Mouse (Mus musculus) kidney, adult 10 weeks (tissue): ENCODE data around the gene Zzz3. TPM values are rescaled to one million over a fixed set of nuclear protein-coding genes. Genes with fewer than 3 reads are reported as not detected.

ENCODE experiments used
- polyA plus RNA-seq: library from polyadenylated mRNA; stranded (reverse); fragments of 350-450 nt; fragmentation: Illumina TruSeq; extraction: RNeasy Lipid Tissue Mini Kit (QIAGEN cat#74804); gene quantifications from one replicate; pipeline ENCODE4 v1.2.3, GENCODE M21; 2014; ENCODE audit warnings: low read depth, low replicate concordance

Zzz3 gene
- 53.5 TPM for polyA plus RNA-seq

DNA sequence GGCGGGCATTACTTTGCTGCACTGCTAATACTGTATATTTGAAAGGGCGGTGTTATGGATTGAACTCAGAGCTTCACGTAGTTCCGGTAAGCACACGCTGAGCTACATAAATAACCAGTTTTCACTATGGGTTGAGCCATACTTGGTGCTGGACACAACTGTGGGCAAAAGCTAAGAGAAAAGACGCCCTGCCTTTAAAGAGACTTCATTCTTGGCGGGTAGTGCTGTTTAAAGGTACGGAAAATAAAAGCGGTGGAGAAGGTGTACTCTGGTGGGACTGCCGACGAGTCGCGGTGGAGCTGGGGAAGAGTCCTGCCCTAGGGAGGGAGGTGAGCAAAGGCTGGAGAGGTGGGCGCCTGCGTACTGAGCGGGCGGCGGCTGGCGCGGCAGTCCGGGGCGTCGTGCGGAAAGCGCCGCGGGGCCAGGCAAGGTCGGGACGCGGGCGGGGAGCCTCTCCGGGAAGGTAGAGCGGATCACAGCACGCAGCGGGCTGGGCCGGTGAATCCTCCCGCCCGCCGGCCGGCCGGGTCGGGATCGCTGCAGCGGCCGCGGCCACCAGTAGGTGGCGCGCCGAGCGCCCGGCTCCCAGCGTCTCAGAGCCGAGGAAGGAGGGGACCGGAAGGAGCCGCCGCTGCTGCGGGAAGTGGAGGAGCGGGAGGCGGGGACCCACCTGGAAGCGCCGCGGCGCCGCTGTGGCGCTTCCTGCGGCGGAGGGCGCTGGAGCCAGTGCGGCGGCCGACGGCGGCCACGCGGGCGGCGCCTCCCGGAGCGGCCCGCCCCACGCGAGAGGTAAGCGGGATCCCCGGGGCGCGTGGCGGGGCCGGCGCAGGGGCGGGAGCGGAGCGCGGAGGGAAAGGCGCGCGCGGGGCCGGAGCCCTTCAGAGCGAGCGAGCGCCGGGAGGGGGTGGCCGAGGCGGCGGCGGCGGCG is at the start of gene Zzz3:
Gene Zzz3 (plus strand): TSS at position 124 of the 928 bp plus-strand sequence.

DNA sequence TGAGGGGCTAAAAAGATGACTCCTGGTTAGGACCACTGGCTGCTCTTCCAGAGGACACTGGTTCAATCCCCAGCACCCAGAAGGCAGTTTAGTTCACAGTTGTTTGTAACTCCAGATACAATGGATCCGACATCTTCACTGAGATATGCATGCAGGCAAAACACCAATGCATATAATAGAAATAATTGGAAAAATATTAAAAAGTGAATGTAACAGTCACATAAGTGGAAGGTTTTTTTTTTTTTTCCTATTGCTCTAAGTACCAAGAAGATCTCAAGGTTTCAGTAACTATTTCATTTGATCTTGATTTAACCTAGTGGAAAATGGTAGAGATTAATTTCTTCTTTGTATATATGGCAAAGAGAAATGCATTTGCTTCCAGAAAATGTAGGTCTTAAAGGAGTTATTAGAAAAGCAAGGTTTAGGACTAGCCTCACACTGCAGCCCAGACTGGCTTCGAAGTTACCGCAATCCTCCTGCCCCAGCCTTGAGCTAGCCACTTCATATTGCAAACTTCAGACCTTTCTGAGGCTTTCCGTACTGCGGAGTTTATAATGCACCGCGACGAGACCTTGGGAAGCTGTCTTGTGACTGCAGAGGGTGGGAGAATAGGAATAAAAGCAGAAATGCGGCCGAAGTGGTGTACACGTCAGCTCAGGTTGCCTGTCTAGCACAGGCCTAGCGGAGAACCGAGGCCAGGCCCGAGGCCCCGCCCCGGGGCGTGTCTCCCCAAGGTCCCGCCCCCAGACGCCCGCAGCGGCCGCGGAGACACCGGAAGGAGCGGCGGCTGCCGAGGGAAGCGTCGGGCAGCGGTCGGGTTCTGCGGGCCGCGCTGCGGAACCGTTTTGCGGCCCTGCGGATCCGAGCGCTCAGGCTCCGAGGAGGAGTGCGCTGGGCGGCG is 49.3 kb upstream of the Zzz3 start, which contains the start of gene Usp33:
Gene Usp33 (plus strand): TSS at position 747 of the 901 bp plus-strand sequence.

Other genes with a start within 250 kb of the Zzz3 start
- gene Gipc2, start 229.2 kb upstream of the Zzz3 start, polyA plus RNA-seq, result 513 TPM
- gene Dnajb4, start 185.2 kb upstream of the Zzz3 start, polyA plus RNA-seq, result 131 TPM
- 106 TPM for gene Fubp1, start 185.1 kb upstream of the Zzz3 start, polyA plus RNA-seq
- 29.9 TPM for gene Nexn, start 129.1 kb upstream of the Zzz3 start, polyA plus RNA-seq
- 36.4 TPM for gene Miga1, start 55.1 kb upstream of the Zzz3 start, polyA plus RNA-seq
- gene Usp33, start 49.0 kb upstream of the Zzz3 start, polyA plus RNA-seq, result 116 TPM